Mouse (Mus musculus) spleen, embryonic (tissue): ENCODE data around the gene Fancf.

Experiments used
- CTCF ChIA-PET: fragments of 350-600 bp; sonication (Branson Sonifier 250); formaldehyde crosslinking; loops from one replicate; lab custom pipeline; 2022; lab: Charles Lee

Gene Fancf

GRCm38 (mm10) chr7:51862097-51862492 is at the start of gene Fancf:
Fancf (minus strand) TSS chr7:51862267.
- CTCF ChIA-PET = no interaction called here

- CTCF ChIA-PET = no interaction called here
Observed at GRCm38 (mm10) chr7:51899066-51899465, 37.0 kb upstream of the Fancf start.

- CTCF ChIA-PET = no interaction called here
Observed at GRCm38 (mm10) chr7:51894939-51895338, 32.9 kb upstream of the Fancf start.

- CTCF ChIA-PET = no interaction called here
Observed at GRCm38 (mm10) chr7:51894133-51894801, 32.2 kb upstream of the Fancf start.

- CTCF ChIA-PET = no interaction called here
Observed at GRCm38 (mm10) chr7:51893008-51893407, 30.9 kb upstream of the Fancf start.

- CTCF ChIA-PET = no interaction called here
Observed at GRCm38 (mm10) chr7:51892224-51892965, 30.3 kb upstream of the Fancf start.

- CTCF ChIA-PET = no interaction called here
Observed at GRCm38 (mm10) chr7:51889601-51890000, 27.5 kb upstream of the Fancf start.

- CTCF ChIA-PET = no interaction called here
Observed at GRCm38 (mm10) chr7:51887678-51888567, 25.9 kb upstream of the Fancf start.

GRCm38 (mm10) chr7:51885345-51885744 is 23.3 kb upstream of the Fancf start:
- CTCF ChIA-PET = no interaction called here

GRCm38 (mm10) chr7:51880121-51880520 is 18.1 kb upstream of the Fancf start:
- CTCF ChIA-PET = no interaction called here

GRCm38 (mm10) chr7:51879136-51879723 is 17.2 kb upstream of the Fancf start:
- CTCF ChIA-PET = no interaction called here

GRCm38 (mm10) chr7:51878730-51879129 is 16.7 kb upstream of the Fancf start:
- CTCF ChIA-PET = no interaction called here

GRCm38 (mm10) chr7:51876316-51876715 is 14.2 kb upstream of the Fancf start:
- CTCF ChIA-PET = no interaction called here

- CTCF ChIA-PET = no interaction called here
Observed at GRCm38 (mm10) chr7:51872597-51872996, 10.5 kb upstream of the Fancf start.

GRCm38 (mm10) chr7:51872041-51872440 is 10.0 kb upstream of the Fancf start:
- CTCF ChIA-PET = no interaction called here

GRCm38 (mm10) chr7:51867983-51868382 is 5.9 kb upstream of the Fancf start:
- CTCF ChIA-PET = no interaction called here

- CTCF ChIA-PET = no interaction called here
Observed at GRCm38 (mm10) chr7:51865336-51865735, 3.3 kb upstream of the Fancf start.

GRCm38 (mm10) chr7:51862842-51863241 is 775 bp upstream of the Fancf start:
- CTCF ChIA-PET = no interaction called here

- CTCF ChIA-PET = no interaction called here
Observed at GRCm38 (mm10) chr7:51861250-51862096, 594 bp downstream of the Fancf start, which contains the start of gene Gas2. Gas2 (plus strand) TSS chr7:51862015.

GRCm38 (mm10) chr7:51851890-51852507 is 10.1 kb downstream of the Fancf start:
- CTCF ChIA-PET = no interaction called here
